Mouse (Mus musculus) thymus, postnatal 14 days (tissue): ENCODE measurements around the gene Loxl4.
A peak's percentile ranks its signal among the peaks of the same experiment; 100 is the strongest.

Source experiments
- DNase-seq: peaks from one replicate; pipeline ENCODE4 v3.0.0; 2021

Gene Loxl4

GRCm38 (mm10) chr19:42612654-42613053, at the start of gene Loxl4:
Gene Loxl4, minus strand, starts transcription at chr19:42612813.
- peak; percentile 8 for DNase-seq

GRCm38 (mm10) chr19:42661430-42662164, 49.0 kb upstream of the Loxl4 start:
- no peak for DNase-seq

- DNase-seq = no peak
These were observed 47.6 kb upstream of the Loxl4 start for GRCm38 (mm10) chr19:42660244-42660565.

- DNase-seq = no peak
These were observed 47.0 kb upstream of the Loxl4 start for GRCm38 (mm10) chr19:42659354-42660243.

GRCm38 (mm10) chr19:42658435-42659135, 46.0 kb upstream of the Loxl4 start:
- DNase-seq = no peak

GRCm38 (mm10) chr19:42657769-42658168, 45.2 kb upstream of the Loxl4 start:
- DNase-seq = no peak

- no peak for DNase-seq
These were observed 44.7 kb upstream of the Loxl4 start for GRCm38 (mm10) chr19:42657306-42657705.

GRCm38 (mm10) chr19:42655006-42655405, 42.4 kb upstream of the Loxl4 start:
- peak; percentile 24 for DNase-seq

GRCm38 (mm10) chr19:42653091-42653490, 40.5 kb upstream of the Loxl4 start:
- DNase-seq = no peak

- DNase-seq = no peak
These were observed 39.8 kb upstream of the Loxl4 start for GRCm38 (mm10) chr19:42652425-42652824.

GRCm38 (mm10) chr19:42640211-42640610, 27.6 kb upstream of the Loxl4 start:
- no peak for DNase-seq

GRCm38 (mm10) chr19:42639544-42639943, 26.9 kb upstream of the Loxl4 start:
- no peak for DNase-seq

- DNase-seq = no peak
These were observed 26.2 kb upstream of the Loxl4 start for GRCm38 (mm10) chr19:42638604-42639481.

GRCm38 (mm10) chr19:42636631-42637030, 24.0 kb upstream of the Loxl4 start:
- DNase-seq = peak; percentile 7

GRCm38 (mm10) chr19:42633650-42634049, 21.0 kb upstream of the Loxl4 start:
- DNase-seq = no peak

GRCm38 (mm10) chr19:42632301-42632700, 19.7 kb upstream of the Loxl4 start:
- DNase-seq = no peak

GRCm38 (mm10) chr19:42631541-42631961, 18.9 kb upstream of the Loxl4 start:
- no peak for DNase-seq

- no peak for DNase-seq
These were observed 15.5 kb upstream of the Loxl4 start for GRCm38 (mm10) chr19:42628068-42628467.

GRCm38 (mm10) chr19:42613647-42614225, 1.1 kb upstream of the Loxl4 start:
- no peak for DNase-seq

GRCm38 (mm10) chr19:42613116-42613515, 503 bp upstream of the Loxl4 start:
- no peak for DNase-seq

GRCm38 (mm10) chr19:42611746-42612145, 867 bp downstream of the Loxl4 start:
- no peak for DNase-seq

GRCm38 (mm10) chr19:42609716-42610115, 2.9 kb downstream of the Loxl4 start:
- DNase-seq = no peak
